9 mouse cellular contexts compared by ENCODE assay signal in the genomic region with DNA sequence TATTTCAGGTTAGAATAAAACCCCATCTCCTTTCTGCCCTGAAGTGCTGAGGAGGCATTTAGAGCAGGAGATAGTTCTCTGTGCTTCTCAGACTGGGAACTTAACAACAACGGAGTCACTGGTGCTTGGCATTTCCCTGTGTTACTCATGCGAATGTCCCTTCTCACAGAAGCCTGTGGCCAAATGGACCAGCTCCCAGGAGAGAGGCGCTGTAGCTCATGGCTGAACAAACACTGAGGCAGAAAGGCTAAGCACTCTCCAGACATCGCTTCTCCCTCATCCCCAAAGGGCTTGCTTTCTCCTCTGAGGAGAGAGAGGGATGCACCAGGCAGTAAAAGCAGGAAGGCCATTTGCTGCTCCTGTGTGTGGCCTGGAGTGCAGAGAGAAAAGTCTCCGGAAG.
A peak's percentile ranks its signal among the peaks of the same experiment; 100 is the strongest.
DNase-seq lines count a peak whose midpoint lies in the region; ATAC-seq and TF ChIP-seq lines count a peak whose summit lies in the region.
"Had no signal": no experiment of that assay in that cellular context is flagged by ENCODE, and none has a peak within 500 bp of the region (broad histone marks: within the 10 kb centered on the region; RNA-seq: fewer than 3 reads in every experiment).

No protein-coding gene starts in this region.

- TF ChIP-seq EP300 in heart, postnatal 0 days (IDR thresholded peaks at IDR 0.05; ENCODE audit: low read depth): no peak

- H3K9me3 ChIP-seq in forebrain, embryonic 10.5 days: no peaks in the 10 kb centered on the region
- H3K9me3 ChIP-seq in heart, postnatal 0 days (replicated peaks; ENCODE audit: control insufficient read depth, low read length): no peaks in the 10 kb centered on the region
- H3K9me3 ChIP-seq in limb, embryonic 12.5 days: no peaks in the 10 kb centered on the region
- H3K9me3 ChIP-seq: stomach, embryonic 15.5 days had no signal

- peak overlapping the region; percentile 25; the same call in 1 of the 2 replicates for H3K4me2 ChIP-seq in heart, postnatal 0 days (ENCODE audit: low read depth, low read length)
- H3K4me2 ChIP-seq in limb, embryonic 12.5 days: peak overlapping the region; percentile 41
- H3K4me2 ChIP-seq: stomach, embryonic 15.5 days had no signal

- no peaks in the 10 kb centered on the region for H3K36me3 ChIP-seq in forebrain, embryonic 10.5 days (replicated peaks)
- H3K36me3 ChIP-seq in heart, postnatal 0 days (replicated peaks; ENCODE audit: control insufficient read depth, insufficient read depth, low read length): no peaks in the 10 kb centered on the region
- no peaks in the 10 kb centered on the region for H3K36me3 ChIP-seq in limb, embryonic 12.5 days
- H3K36me3 ChIP-seq: stomach, embryonic 15.5 days had no signal

- peak; percentile 99 for ATAC-seq in Patski
- no peak for ATAC-seq in heart, postnatal 0 days (ENCODE audit: insufficient read depth, low read depth)
- no peak for ATAC-seq in limb, embryonic 12.5 days (ENCODE audit: insufficient number of reproducible peaks, insufficient read depth, low FRiP score, low TSS enrichment, low read depth)

- no peak for TF ChIP-seq CTCF in Patski (IDR thresholded peaks at IDR 0.05)
- no peak for TF ChIP-seq CTCF in heart, postnatal 0 days (IDR thresholded peaks at IDR 0.05; ENCODE audit: low read depth)

- in situ Hi-C loops in Patski (cut with MboI; ENCODE audit: low pct_unique_long_range_greater_than_20kb): no loop called here

- no peak overlapping the region for H3K9ac ChIP-seq in heart, postnatal 0 days (replicated peaks; ENCODE audit: low read depth, low read length)
- H3K9ac ChIP-seq in limb, embryonic 12.5 days (replicated peaks): no peak overlapping the region
- H3K9ac ChIP-seq: stomach, embryonic 15.5 days had no signal

- H3K27ac ChIP-seq in forebrain, embryonic 10.5 days: peak overlapping the region; percentile 80
- no peak overlapping the region for H3K27ac ChIP-seq in heart, postnatal 0 days (ENCODE audit: low read depth)
- no peak overlapping the region for H3K27ac ChIP-seq in limb, embryonic 12.5 days
- H3K27ac ChIP-seq: stomach, embryonic 15.5 days had no signal

- CTCF ChIA-PET in Patski (lab: Charles Lee): interaction anchor here (1.2 to 3.0 kb wide), 4 partner anchors 8 to 29 kb away, joined by 3 to 15 read pairs (median 5); no protein-coding TSS in a partner anchor

- POLR2A ChIA-PET in Patski (lab: Charles Lee): interaction anchor here (0.5 to 1.6 kb wide), 3 partner anchors 14 to 1031 kb away, joined by 3 to 4 read pairs (median 4); no protein-coding TSS in a partner anchor

- no peak overlapping the region for H3K4me3 ChIP-seq in forebrain, embryonic 10.5 days
- no peak overlapping the region for H3K4me3 ChIP-seq in heart, postnatal 0 days (ENCODE audit: low read depth, low read length)
- H3K4me3 ChIP-seq in limb, embryonic 12.5 days (replicated peaks): no peak overlapping the region
- H3K4me3 ChIP-seq: stomach, embryonic 15.5 days had no signal

- H3K27me3 ChIP-seq in Patski: no peaks in the 10 kb centered on the region
- no peaks in the 10 kb centered on the region for H3K27me3 ChIP-seq in forebrain, embryonic 10.5 days (ENCODE audit: poor library complexity, severe bottlenecking)
- no peaks in the 10 kb centered on the region for H3K27me3 ChIP-seq in heart, postnatal 0 days (ENCODE audit: control insufficient read depth, insufficient read depth, low read length)
- no peaks in the 10 kb centered on the region for H3K27me3 ChIP-seq in limb, embryonic 12.5 days
- H3K27me3 ChIP-seq: stomach, embryonic 15.5 days had no signal

- WGBS in forebrain, embryonic 10.5 days: 1% methylated on average over 5 of the region's 5 CpGs
- 27% methylated on average over 5 of the region's 5 CpGs for WGBS in heart, postnatal 0 days
- 5% methylated on average over 5 of the region's 5 CpGs for WGBS in limb, embryonic 12.5 days

- peaks cover 70% of the 10 kb centered on the region for H3K4me1 ChIP-seq in forebrain, embryonic 10.5 days
- peaks cover 17% of the 10 kb centered on the region for H3K4me1 ChIP-seq in heart, postnatal 0 days (ENCODE audit: control insufficient read depth, insufficient read depth)
- peaks cover 58% of the 10 kb centered on the region for H3K4me1 ChIP-seq in limb, embryonic 12.5 days (replicated peaks)

- DNase-seq in Patski (ENCODE audit: low read depth, low spot score): peak; percentile 91
- peak; percentile 35 to 46 for DNase-seq in adrenal gland, postnatal 36 days
- no peak for DNase-seq in forebrain, embryonic 10.5 days (ENCODE audit: extremely low spot score, low spot score)
- DNase-seq in heart, postnatal 0 days (ENCODE audit: low spot score): peak; percentile 36
- peak; percentile 76 for DNase-seq in retina, embryonic 14.5 days (ENCODE audit: low spot score)
- DNase-seq in ovary, postnatal 14 days (ENCODE audit: low spot score): no peak
- no peak for DNase-seq in thymus, postnatal 25 days

Comparison
In these comparisons a context has a peak if more than half of its experiments do, and no peak if none do; other contexts are left out.
1. DNase-seq: peak in Patski (single experiment), adrenal gland, postnatal 36 days (2 of 2), heart, postnatal 0 days (single experiment) and retina, embryonic 14.5 days (single experiment); none in forebrain, embryonic 10.5 days (single experiment), ovary, postnatal 14 days (single experiment) and thymus, postnatal 25 days (single experiment).